Mouse (Mus musculus) lung, embryonic 14.5 days (tissue): ENCODE results near the gene Gins3. TPM values are rescaled to one million over a fixed set of nuclear protein-coding genes. Genes with fewer than 3 reads are reported as not detected.
A peak's percentile ranks its signal among the peaks of the same experiment; 100 is the strongest.

ENCODE experiments used
- ATAC-seq: fragments of 200-750 bp; cut with Nextera tagmentation; 2 replicates; pipeline ENCODE4 v1.8.0; 2017; ENCODE audit warnings: mild to moderate bottlenecking, moderate TSS enrichment, moderate library complexity; ENCODE audit not compliant: insufficient read depth
- DNase-seq: peaks from one replicate; pipeline ENCODE4 v3.0.0-alpha.2; 2015
- H3K27ac ChIP-seq: fragments of 300-500 bp; sonication (generic); 2 replicates; pipeline ENCODE4 v1.5.1; 2014; ENCODE audit warnings: low read depth, mild to moderate bottlenecking, moderate library complexity
- H3K27me3 ChIP-seq: fragments of 300-500 bp; sonication (generic); 2 replicates; pipeline ENCODE4 v1.6.1; 2014; ENCODE audit warnings: low read length, control low read depth; ENCODE audit not compliant: insufficient read depth
- H3K36me3 ChIP-seq: fragments of 300-500 bp; sonication (generic); 2 replicates; pipeline ENCODE4 v1.6.1; 2014; ENCODE audit warnings: control low read depth; ENCODE audit not compliant: insufficient read depth
- H3K4me1 ChIP-seq: fragments of 300-500 bp; sonication (generic); 2 replicates; pipeline ENCODE4 v1.6.1; 2014; ENCODE audit warnings: antibody characterized with exemption, control low read depth; ENCODE audit not compliant: insufficient read depth
- H3K4me2 ChIP-seq: fragments of 300-500 bp; sonication (generic); 2 replicates; pipeline ENCODE4 v1.6.1; 2014; ENCODE audit warnings: mild to moderate bottlenecking
- H3K4me3 ChIP-seq: fragments of 300-500 bp; sonication (generic); 2 replicates; pipeline ENCODE4 v1.5.1; 2014; ENCODE audit warnings: low read depth, low read length
- H3K9ac ChIP-seq: fragments of 300-500 bp; sonication (generic); 2 replicates; pipeline ENCODE4 v1.6.1; 2014
- H3K9me3 ChIP-seq: fragments of 300-500 bp; sonication (generic); 2 replicates; pipeline ENCODE4 v1.6.1; 2016; ENCODE audit warnings: low read depth, low read length, control low read depth
- CTCF ChIP-seq: IDR thresholded peaks from 2 replicates; pipeline ENCODE4 v1.5.1; 2016; ENCODE audit warnings: antibody characterized with exemption, low read depth
- WGBS: fragments of 180-500 bp; shearing (Covaris S2); extraction: QIAGEN DNeasy Blood & Tissue Kit; methylation state at CpG from one replicate; pipeline ENCODE4 v1.1.7; 2014; 5-methylcytosine and 5-hydroxymethylcytosine counted together
- polyA plus RNA-seq: library from polyadenylated mRNA; unstranded; fragments of >200 nt; fragmentation: Nextera tagmentation; extraction: Ambion mirVana; gene quantifications from 2 replicates; pipeline ENCODE4 v1.2.1, GENCODE M21; 2014

Gene Gins3
- polyA plus RNA-seq, 1 experiment from 2014 or later = 26.5 TPM

- no peak for DNase-seq
- ATAC-seq = no peak
- H3K4me1 ChIP-seq = no peaks in the 10 kb centered on the region
- no peak for TF ChIP-seq CTCF
- H3K4me3 ChIP-seq = no peak overlapping the region
- H3K9ac ChIP-seq = no peak overlapping the region
- 84% methylated on average over 3 of the region's 3 CpGs for WGBS
- H3K4me2 ChIP-seq = no peak overlapping the region
- peaks cover 11% of the 10 kb centered on the region for H3K36me3 ChIP-seq
- H3K27me3 ChIP-seq = no peaks in the 10 kb centered on the region
- H3K9me3 ChIP-seq = no peaks in the 10 kb centered on the region
- no peak overlapping the region for H3K27ac ChIP-seq
These were observed 15.0 kb downstream of the Gins3 start for GRCm38 (mm10) chr8:95648251-95648650.

- Histone ChIP-seq H3K27me3 (no peaks in the 10 kb centered on the region), H3K9me3 (no peaks in the 10 kb centered on the region), H3K36me3 (no peaks in the 10 kb centered on the region), H3K4me3 (no peak overlapping the region), H3K4me1 (no peaks in the 10 kb centered on the region), H3K9ac (no peak overlapping the region), H3K4me2 (no peak overlapping the region), H3K27ac (no peak overlapping the region)
- ATAC-seq (no peak), DNase-seq (peak; percentile 24)
- WGBS = 64% methylated on average over 5 of the region's 5 CpGs
- no peak for TF ChIP-seq CTCF
These were observed 20.1 kb downstream of the Gins3 start for GRCm38 (mm10) chr8:95653351-95653750.

- Histone ChIP-seq H3K27me3 (no peaks in the 10 kb centered on the region), H3K27ac (no peak overlapping the region), H3K9ac (no peak overlapping the region), H3K36me3 (no peaks in the 10 kb centered on the region), H3K4me2 (no peak overlapping the region), H3K4me1 (no peaks in the 10 kb centered on the region), H3K4me3 (no peak overlapping the region), H3K9me3 (no peaks in the 10 kb centered on the region)
- DNase-seq = peak; percentile 54
- TF ChIP-seq CTCF = no peak
- ATAC-seq = no peak
- 42% methylated on average over 7 of the region's 7 CpGs for WGBS
These were observed 22.6 kb downstream of the Gins3 start for GRCm38 (mm10) chr8:95655831-95656230.

GRCm38 (mm10) chr8:95656316-95657002, 23.2 kb downstream of the Gins3 start:
- H3K9ac ChIP-seq = no peak overlapping the region
- H3K4me1 ChIP-seq = no peaks in the 10 kb centered on the region
- no peak for ATAC-seq
- H3K27ac ChIP-seq = no peak overlapping the region
- no peak overlapping the region for H3K4me2 ChIP-seq
- H3K36me3 ChIP-seq = no peaks in the 10 kb centered on the region
- H3K4me3 ChIP-seq = no peak overlapping the region
- WGBS = 46% methylated on average over 5 of the region's 5 CpGs
- no peaks in the 10 kb centered on the region for H3K27me3 ChIP-seq
- no peaks in the 10 kb centered on the region for H3K9me3 ChIP-seq
- DNase-seq = no peak
- TF ChIP-seq CTCF = no peak

- Histone ChIP-seq H3K36me3 (no peaks in the 10 kb centered on the region), H3K9ac (no peak overlapping the region), H3K4me3 (no peak overlapping the region), H3K4me1 (no peaks in the 10 kb centered on the region), H3K27ac (no peak overlapping the region), H3K9me3 (no peaks in the 10 kb centered on the region), H3K27me3 (no peaks in the 10 kb centered on the region), H3K4me2 (no peak overlapping the region)
- WGBS = 52% methylated on average over 2 of the region's 2 CpGs
- no peak for TF ChIP-seq CTCF
- DNase-seq (no peak), ATAC-seq (no peak)
These were observed 24.3 kb downstream of the Gins3 start for GRCm38 (mm10) chr8:95657523-95657922.

- TF ChIP-seq CTCF = no peak
- Histone ChIP-seq H3K4me2 (no peak overlapping the region), H3K9me3 (no peaks in the 10 kb centered on the region), H3K4me3 (no peak overlapping the region), H3K27ac (no peak overlapping the region), H3K27me3 (no peaks in the 10 kb centered on the region), H3K4me1 (no peaks in the 10 kb centered on the region), H3K9ac (no peak overlapping the region), H3K36me3 (no peaks in the 10 kb centered on the region)
- no peak for DNase-seq
- ATAC-seq = no peak
- WGBS = 78% methylated on average over 6 of the region's 6 CpGs
These were observed 27.2 kb downstream of the Gins3 start for GRCm38 (mm10) chr8:95660334-95660882.

- Histone ChIP-seq H3K9me3 (no peaks in the 10 kb centered on the region), H3K4me3 (no peak overlapping the region), H3K4me1 (no peaks in the 10 kb centered on the region), H3K27me3 (no peaks in the 10 kb centered on the region), H3K36me3 (no peaks in the 10 kb centered on the region), H3K4me2 (no peak overlapping the region), H3K27ac (no peak overlapping the region), H3K9ac (no peak overlapping the region)
- TF ChIP-seq CTCF = no peak
- ATAC-seq = no peak
- DNase-seq = no peak
- 73% methylated on average over 8 of the region's 8 CpGs for WGBS
These were observed 27.8 kb downstream of the Gins3 start for GRCm38 (mm10) chr8:95661085-95661484.

GRCm38 (mm10) chr8:95661575-95661974, 28.3 kb downstream of the Gins3 start:
- 88% methylated on average over 6 of the region's 6 CpGs for WGBS
- no peak overlapping the region for H3K27ac ChIP-seq
- H3K27me3 ChIP-seq = no peaks in the 10 kb centered on the region

More at GRCm38 (mm10) chr8:95661575-95661974, 28.3 kb downstream of the Gins3 start:
- no peak overlapping the region for H3K4me3 ChIP-seq
- ATAC-seq (no peak), DNase-seq (no peak)
- no peak for TF ChIP-seq CTCF
- H3K4me2 ChIP-seq = no peak overlapping the region
- no peaks in the 10 kb centered on the region for H3K4me1 ChIP-seq
- H3K36me3 ChIP-seq = no peaks in the 10 kb centered on the region
- H3K9me3 ChIP-seq = no peaks in the 10 kb centered on the region
- H3K9ac ChIP-seq = no peak overlapping the region
